Mouse (Mus musculus) left cerebral cortex, postnatal 25 days (tissue): ENCODE data around the gene Tacc2. TPM values are rescaled to one million over a fixed set of nuclear protein-coding genes. Genes with fewer than 3 reads are reported as not detected.
"Not testable (repeated sequence)": the region's sequence is repeated elsewhere in the genome, so short reads cannot be mapped to it uniquely, and the experiment has no call there.

ENCODE experiments used
- DNase-seq, 2 experiments: peaks; one replicate each; pipeline ENCODE4 v3.0.0; 2022; ENCODE audit warnings: low spot score in 2 of 2, mixed read lengths in 1 of 2
- intact Hi-C: fragments of 180-260 bp; cut with DNase I; formaldehyde crosslinking; loops from one replicate; pipeline ENCODE4 v1.15.1; 2025
- total RNA-seq, 2 experiments: library from RNA; stranded (reverse); gene quantifications; 2 replicates each; pipeline ENCODE4 v1.2.3; 2021

The Tacc2 gene
- 10 to 100 TPM; 62.2 to 62.7 TPM for total RNA-seq

GRCm38 (mm10) chr7:130577388-130578003 is at the start of gene Tacc2:
Gene Tacc2, plus strand, starts transcription at chr7:130577438.
- intact Hi-C loops, result no loop called here
- DNase-seq, result no peak

GRCm38 (mm10) chr7:130531138-130531537 is 46.1 kb upstream of the Tacc2 start:
- intact Hi-C loops, result loop anchor here (5.0 kb wide), 3 partner anchors 71 to 884 kb away; no protein-coding TSS in a partner anchor
- DNase-seq, result not testable (repeated sequence)

DNA sequence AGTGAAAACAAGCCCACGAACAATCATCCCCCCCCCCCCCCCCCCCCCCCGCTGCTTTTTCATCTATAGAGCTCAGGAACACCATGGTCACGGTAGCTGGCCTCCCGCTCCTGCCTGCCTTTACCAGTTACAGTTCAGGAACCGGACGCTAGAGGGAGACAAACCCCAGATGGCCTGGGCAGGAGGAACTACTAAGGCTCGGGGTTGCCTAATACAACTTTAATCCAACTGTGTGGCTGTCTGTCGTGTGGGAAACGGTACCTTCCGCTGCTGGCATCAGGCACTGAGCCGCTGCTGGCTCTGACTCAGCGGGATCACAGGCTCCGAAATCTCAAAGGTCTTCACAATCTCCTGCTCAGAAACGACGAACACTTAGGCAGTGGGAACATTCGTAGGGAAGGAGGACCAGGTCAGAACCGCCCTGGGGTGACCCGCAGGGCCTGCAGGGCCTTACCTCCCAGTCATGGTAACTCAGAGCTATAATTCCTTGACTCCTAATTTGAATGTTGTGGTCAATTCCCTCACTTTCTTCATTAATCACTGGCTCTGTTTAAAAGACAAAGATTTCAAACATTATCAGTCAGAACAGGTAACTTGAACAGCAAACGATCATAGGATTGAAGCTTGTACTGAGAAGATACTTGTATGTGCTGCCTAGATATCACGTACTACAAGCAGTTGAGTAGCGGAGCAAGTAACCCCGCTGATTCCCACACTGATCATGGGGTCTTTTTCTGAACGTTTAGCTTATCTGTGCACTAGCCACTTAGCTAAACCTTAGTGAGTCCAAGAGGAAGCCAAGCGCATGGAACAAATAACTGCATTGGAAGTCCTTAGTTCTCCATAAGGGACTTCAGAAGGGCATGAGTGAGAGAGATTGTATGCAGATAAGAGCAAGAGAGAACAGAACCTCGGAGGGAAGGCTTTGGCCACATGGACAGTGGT is 43.6 kb upstream of the Tacc2 start:
- peak; percentile 82 to 89 for DNase-seq
- intact Hi-C loops, result loop anchor here (5.0 kb wide), 3 partner anchors 69 to 886 kb away; no protein-coding TSS in a partner anchor

GRCm38 (mm10) chr7:130535174-130535573 is 42.1 kb upstream of the Tacc2 start:
- intact Hi-C loops, result no loop called here
- no peak for DNase-seq

DNA sequence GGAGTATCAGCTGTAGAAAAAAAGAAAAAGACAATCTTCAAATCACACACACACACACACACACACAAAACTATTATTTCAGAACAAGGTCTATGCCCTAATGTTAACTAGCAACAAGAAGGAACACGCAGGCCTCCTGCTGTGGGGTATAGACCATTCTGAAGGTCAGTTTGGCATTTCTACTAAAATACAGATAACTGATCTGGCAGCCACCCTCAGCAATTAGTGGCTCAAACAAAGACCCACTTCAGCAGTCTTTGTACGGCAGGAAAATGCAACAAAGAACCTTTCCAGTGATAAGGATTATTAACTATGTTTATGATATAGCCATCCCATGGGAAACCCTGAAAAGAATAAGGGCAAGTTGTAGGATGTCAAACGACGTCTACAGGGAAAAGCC is 40.2 kb upstream of the Tacc2 start:
- DNase-seq, result no peak
- intact Hi-C loops, result no loop called here

DNA sequence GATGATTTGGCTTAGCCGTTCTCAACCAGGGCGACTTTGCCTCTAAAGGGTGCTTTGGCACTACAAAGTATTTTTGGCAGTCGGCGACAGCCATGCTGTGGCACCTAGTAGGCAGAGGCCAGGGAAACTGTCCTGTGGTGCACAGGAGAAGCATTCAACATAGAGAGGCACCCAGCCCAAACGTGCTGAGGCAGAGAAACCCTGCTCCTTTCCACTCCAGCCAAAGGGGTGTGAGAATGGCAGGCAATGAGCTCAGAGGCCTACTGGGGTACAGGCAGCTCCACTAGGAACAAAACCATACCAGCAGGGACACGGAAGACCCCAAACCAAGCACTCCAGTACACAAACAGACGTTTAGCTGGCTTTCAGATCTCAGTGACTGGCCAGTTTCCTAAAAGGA is 37.1 kb upstream of the Tacc2 start:
- no peak for DNase-seq
- intact Hi-C loops, result no loop called here

DNA sequence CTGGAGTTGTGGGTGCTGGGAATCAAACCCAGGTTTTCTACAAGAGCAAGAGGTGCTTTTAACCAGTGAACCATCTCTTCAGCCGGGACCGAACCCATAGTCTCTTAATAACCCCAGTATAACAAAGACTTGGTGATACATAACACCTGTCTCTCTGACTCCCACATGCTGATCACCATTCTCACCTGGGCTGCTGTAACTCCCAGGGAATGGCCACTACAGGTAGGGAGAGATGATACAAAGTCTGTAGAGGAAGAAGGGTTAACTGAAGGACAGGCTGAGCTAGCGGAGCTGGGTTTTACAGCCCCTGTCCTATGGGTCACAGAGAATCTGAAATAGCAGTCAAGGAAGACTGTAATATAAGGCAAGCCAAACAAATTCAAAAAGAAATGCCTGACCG is 34.1 kb upstream of the Tacc2 start:
- DNase-seq, result no peak
- intact Hi-C loops, result no loop called here

GRCm38 (mm10) chr7:130545401-130545800 is 31.8 kb upstream of the Tacc2 start:
- DNase-seq, result no peak
- intact Hi-C loops, result loop anchor here (5.0 kb wide), 2 partner anchors 137 to 217 kb away; no protein-coding TSS in a partner anchor

DNA sequence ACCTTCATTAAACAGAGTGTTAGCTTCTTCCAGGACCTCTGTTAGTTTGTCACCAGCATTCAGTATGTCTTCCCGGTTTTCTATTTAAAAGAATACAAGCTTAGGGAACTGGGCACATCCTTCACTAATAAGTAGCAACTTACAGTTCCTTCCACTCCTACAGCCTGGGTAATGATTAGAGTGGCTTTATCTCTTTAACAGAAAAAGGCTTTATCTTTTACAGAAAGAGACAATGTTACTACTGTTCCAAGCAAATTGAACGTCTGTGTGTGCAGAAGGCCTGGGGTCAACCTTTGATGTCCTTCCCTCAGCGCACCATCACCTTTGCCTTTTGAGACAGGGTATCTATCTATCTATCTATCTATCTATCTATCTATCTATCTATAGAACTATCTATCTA is 31.3 kb upstream of the Tacc2 start:
- DNase-seq, result no peak
- intact Hi-C loops, result loop anchor here (2.0 to 5.0 kb wide), 4 partner anchors 27 to 216 kb away; no protein-coding TSS in a partner anchor

DNA sequence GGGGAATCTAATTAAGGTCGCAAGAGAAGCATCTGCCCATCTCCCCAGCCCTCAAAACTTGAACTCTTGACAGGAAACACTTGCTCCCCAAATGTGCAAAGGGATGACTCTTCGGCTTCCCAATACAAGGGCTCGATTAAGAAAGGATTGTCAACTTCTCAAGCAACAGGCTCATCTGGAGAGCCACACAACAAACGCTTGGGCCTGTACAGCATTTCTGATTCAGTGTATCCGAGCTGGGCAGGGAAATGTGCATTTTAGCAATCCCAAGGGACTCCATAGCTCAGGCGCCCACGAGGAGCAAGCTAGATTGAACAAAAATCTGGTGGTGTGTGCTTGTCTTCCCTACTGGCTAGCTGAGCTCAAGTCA is 30.8 kb upstream of the Tacc2 start:
- intact Hi-C loops, result loop anchor here (2.0 to 5.0 kb wide), 4 partner anchors 28 to 216 kb away; no protein-coding TSS in a partner anchor
- DNase-seq, result no peak

DNA sequence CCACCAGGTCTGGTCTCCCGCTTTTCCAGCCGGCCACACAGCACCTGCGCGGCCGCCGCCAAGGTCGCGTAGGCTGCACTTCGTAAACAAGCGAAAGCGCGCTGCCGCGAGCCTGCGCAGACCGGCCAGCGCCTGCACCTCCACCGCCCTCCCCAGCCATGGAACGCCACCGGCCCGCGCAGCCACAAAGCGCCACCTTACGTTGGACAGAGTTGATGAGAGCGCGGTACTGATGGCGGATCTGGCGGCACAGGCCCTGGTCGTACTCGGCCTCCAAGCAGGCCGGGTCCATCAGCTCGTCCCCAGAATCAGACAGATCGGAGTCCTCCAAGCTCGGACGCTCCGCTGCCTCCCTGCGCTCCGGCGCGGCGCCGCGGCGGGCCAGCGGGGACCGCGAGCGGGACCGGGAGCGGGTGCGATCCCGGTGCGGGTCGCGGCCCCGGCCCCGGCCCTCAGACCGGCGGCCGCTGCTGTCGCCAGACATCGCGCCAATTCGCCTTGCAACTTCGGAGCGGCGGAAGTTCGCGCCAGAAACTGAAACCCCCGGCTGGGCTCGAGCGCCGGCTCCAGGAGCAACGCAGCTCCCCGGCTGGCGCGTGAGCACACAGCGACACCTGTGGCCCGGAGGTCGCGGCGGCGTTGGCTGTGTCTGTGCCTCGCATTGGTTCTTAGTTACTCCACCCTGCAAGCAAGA is 30.3 kb upstream of the Tacc2 start:
- peak; percentile 90 to 93 for DNase-seq
- intact Hi-C loops, result loop anchor here (2.0 to 5.0 kb wide), 4 partner anchors 28 to 215 kb away; no protein-coding TSS in a partner anchor

- DNase-seq, result no peak
- intact Hi-C loops, result loop anchor here (2.0 to 5.0 kb wide), 4 partner anchors 29 to 215 kb away; no protein-coding TSS in a partner anchor
Observed at GRCm38 (mm10) chr7:130547635-130548175, 29.5 kb upstream of the Tacc2 start.

- intact Hi-C loops, result no loop called here
- DNase-seq, result no peak
Observed at GRCm38 (mm10) chr7:130552780-130553179, 24.5 kb upstream of the Tacc2 start.

GRCm38 (mm10) chr7:130553321-130553720 is 23.9 kb upstream of the Tacc2 start:
- intact Hi-C loops, result no loop called here
- DNase-seq, result no peak

DNA sequence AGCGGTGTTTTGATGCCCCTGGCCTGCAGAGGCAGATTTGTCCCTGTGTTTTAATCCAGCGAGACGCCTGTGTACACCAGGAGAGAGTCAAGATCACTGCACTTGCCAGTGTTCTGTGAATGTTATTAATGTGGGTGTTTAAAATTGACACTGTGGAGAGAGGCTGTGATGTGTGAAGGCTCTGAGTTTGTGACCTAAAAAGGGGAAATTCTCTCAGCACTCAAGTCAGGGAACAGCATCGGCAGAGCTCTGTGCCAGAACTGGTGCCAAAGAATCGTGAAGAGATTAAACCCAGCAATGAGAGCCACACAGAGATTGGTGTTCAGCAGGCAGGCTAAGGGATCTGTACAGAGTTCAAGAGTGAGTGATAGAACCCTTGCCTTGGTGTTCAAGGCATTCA is 21.6 kb upstream of the Tacc2 start:
- intact Hi-C loops, result no loop called here

DNA sequence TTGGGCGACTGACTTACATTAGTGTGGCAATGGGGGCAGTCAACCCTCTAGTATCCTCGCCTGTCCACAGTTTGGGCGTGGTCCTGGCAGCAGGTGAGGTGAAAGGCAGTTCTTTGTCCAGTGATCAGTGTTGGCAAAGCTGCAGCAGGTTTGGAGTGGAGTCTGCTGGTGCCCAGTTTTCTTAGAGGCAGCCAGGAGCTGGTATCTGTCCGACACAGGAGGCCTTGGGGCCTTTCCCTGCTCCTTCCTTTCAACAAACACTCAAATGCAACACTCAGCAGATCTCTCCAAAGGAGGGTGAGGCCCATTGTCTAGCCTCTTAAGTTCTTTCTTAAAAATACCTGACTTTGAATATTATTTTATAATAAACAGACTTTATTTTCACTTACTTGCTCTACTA is 18.6 kb upstream of the Tacc2 start:
- DNase-seq, result no peak
- intact Hi-C loops, result no loop called here

More for the DNA sequence above, 21.6 kb upstream of the Tacc2 start:
- no peak for DNase-seq

GRCm38 (mm10) chr7:130560933-130561332 is 16.3 kb upstream of the Tacc2 start:
- DNase-seq, result no peak
- intact Hi-C loops, result no loop called here

- no peak for DNase-seq
- intact Hi-C loops, result no loop called here
Observed at GRCm38 (mm10) chr7:130563276-130563675, 14.0 kb upstream of the Tacc2 start.

DNA sequence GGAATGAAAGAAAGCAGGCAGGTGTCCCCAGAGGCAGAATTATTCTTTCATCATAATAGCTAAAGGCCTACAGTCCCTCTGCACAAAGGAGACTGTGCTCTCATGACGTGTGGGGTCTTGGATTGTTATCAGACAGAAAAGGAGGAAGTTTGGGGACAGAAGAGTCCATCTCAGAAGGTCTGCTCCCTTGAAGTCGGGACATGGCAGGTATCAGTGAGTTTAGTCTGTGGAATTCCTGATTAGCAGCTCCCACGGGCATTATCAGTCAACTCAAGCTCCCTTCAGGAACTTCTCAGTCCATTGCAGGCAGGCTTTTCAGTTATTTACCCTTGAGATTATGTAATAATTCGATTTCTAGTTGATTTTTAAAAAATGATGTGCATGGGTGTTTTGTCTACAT is 13.4 kb upstream of the Tacc2 start:
- intact Hi-C loops, result no loop called here
- DNase-seq, result no peak

DNA sequence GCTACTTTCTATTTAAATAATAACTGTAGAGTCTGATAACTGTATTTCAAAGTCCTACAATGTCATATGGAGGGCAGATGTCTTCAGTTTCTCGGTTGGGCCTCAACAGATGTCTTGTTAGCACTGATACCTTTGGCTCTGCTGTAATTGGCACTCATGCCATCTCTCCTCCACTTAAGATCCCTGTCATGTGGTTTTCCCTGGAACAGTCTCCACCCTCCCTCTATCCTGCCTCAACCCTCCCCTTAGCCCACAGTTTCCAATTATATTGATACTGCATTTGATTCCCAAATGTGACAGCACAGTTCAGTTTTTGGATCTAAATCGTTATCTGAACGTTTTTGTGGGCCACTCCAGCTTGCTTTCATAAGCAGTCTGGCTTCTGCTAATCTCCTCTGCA is 12.6 kb upstream of the Tacc2 start:
- DNase-seq, result peak in 1 of 2 experiments; percentile 39
- intact Hi-C loops, result no loop called here
